Mouse (Mus musculus) cerebellum, adult 8-10 months (tissue): ENCODE measurements around the gene Iqcf4.
"Not testable (repeated sequence)": the region's sequence is repeated elsewhere in the genome, so short reads cannot be mapped to it uniquely, and the experiment has no call there.

Experiments used
- DNase-seq: peaks from one replicate; pipeline ENCODE4 v3.0.0; 2022

The Iqcf4 gene

DNA sequence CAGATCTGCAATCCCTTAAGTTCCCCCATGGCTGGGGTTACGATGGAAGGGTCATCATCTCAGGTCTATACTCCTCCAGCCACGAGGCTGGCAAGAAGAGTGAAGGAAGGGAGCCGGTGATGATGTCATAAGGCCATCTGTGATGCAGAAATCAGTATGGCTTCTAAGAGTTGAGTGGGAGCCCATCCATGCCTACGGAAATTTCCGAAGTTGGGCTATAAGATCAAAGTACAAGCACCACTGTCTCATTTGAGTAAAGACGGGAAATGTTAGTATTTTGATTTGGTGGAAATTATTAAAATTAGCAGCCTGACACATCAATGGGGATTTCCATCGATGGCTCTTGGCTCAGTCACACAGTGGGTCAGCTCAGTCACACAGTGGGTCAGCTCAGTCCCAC is at the start of gene Iqcf4:
Iqcf4 (minus strand) TSS at position 101 of the 400 bp plus-strand sequence.
- DNase-seq: no peak

- no peak for DNase-seq
Observed at GRCm38 (mm10) chr9:106617496-106617895, 46.7 kb upstream of the Iqcf4 start.

DNA sequence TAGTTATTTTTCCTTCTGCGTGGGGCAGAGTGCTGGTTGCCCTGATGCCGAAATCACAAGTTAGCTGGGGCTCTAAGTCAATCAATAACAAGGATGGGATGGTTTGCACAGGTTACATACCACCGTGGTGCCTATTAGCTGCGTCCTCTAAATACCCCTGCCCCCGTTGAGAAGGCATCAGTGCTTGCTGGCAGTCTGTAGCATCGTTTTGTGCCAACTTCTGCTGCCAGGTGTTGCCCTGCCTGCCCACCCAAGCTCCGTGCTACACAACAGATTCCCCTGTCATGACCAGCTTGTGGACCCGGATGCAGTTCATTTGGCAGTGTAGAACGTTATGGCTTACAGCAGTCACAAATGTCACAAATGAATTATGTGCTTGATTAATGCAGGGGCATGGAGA is 45.5 kb upstream of the Iqcf4 start:
- no peak for DNase-seq

GRCm38 (mm10) chr9:106614616-106615015 is 43.8 kb upstream of the Iqcf4 start:
- no peak for DNase-seq

GRCm38 (mm10) chr9:106613951-106614350 is 43.2 kb upstream of the Iqcf4 start:
- DNase-seq: no peak

DNA sequence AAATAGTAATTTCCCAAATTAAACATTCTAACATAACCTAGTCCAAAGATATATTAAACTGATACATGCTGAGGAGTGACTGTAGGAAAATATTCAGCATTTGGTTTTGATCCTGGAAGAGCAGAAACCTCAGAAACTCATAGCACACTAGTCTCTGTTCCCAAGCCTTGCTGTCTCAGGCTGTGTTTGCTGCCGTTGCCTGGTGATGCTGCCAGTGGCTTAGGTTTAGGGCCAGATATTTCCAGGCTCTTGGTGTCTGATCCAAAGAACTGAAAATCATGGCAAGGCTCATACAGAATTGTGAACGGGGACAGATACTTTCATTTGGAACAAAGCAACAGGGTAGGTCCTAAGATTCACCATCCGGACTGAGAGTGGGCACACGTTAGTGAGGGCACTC is 39.9 kb upstream of the Iqcf4 start:
- DNase-seq: no peak

- DNase-seq: peak; percentile 26
Observed at GRCm38 (mm10) chr9:106600546-106600945, 29.8 kb upstream of the Iqcf4 start.

DNA sequence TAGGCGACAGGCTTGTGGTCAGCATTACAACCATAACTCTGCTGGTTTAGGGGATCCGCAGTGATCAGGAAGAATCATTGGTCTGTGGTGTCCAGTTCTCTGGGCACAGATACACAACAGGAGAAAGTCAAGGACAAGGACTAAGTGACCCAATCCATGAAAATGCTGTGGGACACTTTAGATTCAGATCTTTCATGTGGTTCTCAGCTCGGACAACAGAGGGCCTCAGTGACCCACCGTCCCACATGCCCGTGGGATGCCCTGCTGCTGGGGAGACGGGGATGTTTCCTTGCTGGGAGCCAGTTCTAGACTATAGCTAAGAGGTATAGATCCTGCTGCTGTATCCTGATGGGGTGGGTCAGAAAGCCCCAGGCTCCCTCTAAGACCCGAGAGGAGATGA is 27.7 kb upstream of the Iqcf4 start:
- no peak for DNase-seq

GRCm38 (mm10) chr9:106595836-106596235 is 25.0 kb upstream of the Iqcf4 start:
- DNase-seq: no peak

GRCm38 (mm10) chr9:106595402-106595801 is 24.6 kb upstream of the Iqcf4 start:
- DNase-seq: not testable (repeated sequence)

- no peak for DNase-seq
Observed at GRCm38 (mm10) chr9:106592158-106592557, 21.4 kb upstream of the Iqcf4 start.

GRCm38 (mm10) chr9:106582552-106582951 is 11.8 kb upstream of the Iqcf4 start:
- no peak for DNase-seq

DNA sequence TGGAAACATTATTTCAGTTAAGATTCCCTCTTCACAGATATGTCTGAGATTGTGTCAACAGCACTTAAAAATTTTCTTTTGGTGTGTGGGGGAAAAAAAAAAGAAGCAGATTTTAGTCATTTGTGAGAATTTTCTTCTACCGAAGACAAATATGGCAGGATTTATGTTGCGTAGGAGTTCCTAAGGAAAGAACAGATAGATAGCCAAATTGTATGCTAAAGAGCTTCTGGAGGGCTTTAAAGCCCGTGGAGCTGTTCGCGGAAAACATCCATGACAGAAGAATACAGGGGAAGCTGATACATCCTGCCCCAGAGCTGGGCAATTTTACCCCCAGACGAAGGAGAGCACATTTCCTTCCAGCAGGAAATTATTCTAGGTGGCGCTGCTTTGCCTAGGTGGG is 9.2 kb upstream of the Iqcf4 start:
- no peak for DNase-seq

GRCm38 (mm10) chr9:106576112-106576511 is 5.3 kb upstream of the Iqcf4 start:
- DNase-seq: no peak

DNA sequence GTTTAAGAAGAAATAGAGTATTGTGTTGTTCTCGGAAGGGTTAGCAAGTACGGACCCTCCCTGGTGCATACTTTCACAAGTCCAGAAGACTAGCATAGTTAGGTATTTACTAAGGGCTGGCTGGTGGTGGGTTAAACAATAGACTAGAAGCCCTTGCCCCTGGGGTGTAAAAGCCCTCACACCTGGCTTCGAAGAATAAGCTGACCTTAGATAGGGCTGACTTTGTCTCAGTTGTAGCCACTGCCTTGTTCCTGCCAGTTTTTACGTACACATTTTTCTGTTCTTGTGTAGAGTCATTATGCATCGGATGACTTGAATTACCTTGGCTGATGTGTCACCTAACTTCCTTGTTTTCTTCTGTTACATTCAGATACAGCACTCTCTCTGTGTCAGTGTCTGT is 2.6 kb upstream of the Iqcf4 start:
- DNase-seq: no peak

- no peak for DNase-seq
Observed at GRCm38 (mm10) chr9:106572186-106572585, 1.4 kb upstream of the Iqcf4 start.

DNA sequence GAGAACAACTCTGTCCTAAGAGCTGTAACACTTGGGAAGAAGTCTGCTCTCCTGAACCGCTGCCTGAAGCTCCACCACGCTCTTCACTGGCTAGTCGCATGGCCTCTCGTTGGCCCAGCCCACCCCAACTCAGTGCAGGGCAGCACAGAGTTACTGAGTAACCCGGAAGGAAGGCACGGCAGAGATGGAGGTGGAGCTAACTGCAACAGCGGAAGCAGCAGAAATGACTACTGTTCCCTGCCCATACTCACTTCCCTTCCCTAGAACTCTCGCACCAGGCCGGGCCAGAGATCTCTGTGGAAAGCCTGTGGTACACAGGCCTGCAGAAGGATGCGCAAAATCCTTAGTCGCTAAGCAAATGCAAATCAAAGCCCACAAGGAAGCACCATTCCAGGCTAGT is 4.4 kb downstream of the Iqcf4 start:
- DNase-seq: no peak

GRCm38 (mm10) chr9:106564025-106564424 is 6.8 kb downstream of the Iqcf4 start:
- no peak for DNase-seq

DNA sequence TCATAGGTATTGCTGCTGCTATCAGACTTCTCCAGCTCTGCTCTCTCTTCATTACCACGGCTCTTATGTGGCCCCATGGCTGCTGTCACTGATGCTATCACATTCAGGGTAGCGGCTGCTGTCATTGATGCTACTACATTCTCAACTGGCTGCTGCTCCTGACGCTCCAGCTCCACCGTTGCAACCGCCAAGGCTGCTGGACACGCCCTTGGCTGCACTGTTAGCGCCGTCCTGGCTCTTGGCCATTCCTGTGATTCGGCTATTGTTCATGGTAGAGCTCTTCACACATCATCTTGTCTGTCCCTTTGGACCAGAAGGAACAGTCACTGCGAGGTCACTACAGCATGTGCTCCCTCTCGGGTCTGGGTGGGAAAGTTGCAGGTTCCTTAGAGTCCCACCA is 8.5 kb downstream of the Iqcf4 start:
- DNase-seq: no peak

DNA sequence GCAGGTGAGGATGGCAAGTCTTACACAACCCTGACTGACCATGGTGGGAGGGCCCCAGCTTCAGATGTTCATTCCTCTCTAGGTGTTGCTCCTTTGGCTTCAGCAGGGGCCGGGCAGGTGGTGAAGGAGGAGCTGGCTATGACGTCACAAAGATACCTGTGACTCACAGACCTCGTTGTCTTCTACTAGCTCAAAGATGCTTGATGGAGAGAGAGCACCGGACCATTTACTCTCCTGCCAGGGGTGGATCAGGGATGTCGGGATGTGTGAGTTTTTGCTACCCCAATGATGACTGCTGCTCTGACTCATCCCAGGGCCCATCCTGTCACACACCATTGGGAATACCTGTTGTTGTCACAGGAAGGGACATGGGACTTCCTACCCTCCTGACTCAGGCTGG is 9.3 kb downstream of the Iqcf4 start, which contains the start of gene Iqcf3:
Iqcf3 (minus strand) TSS at position 101 of the 400 bp plus-strand sequence.
- DNase-seq: no peak

GRCm38 (mm10) chr9:106534975-106535374 is 35.8 kb downstream of the Iqcf4 start:
- DNase-seq: no peak

- DNase-seq: no peak
Observed at GRCm38 (mm10) chr9:106534296-106534695, 36.5 kb downstream of the Iqcf4 start.

DNA sequence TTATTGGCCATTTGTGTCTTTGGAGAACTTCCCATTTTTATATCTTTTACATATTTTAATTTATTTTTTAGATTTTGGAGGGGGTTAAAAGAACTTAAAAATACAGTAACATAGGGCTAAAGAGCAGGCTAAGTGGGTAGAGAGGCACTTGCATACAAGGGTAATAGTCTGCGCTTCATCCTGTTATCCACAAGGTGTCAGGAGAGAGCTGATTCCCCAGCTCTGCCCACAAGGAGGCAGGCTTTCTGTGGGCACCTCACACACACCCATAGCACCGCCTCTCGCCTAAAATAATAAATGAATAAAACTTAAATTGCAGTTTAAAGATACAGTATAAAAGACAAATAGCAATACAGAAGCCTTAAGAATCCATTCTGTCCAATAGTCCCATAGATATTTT is 39.0 kb downstream of the Iqcf4 start:
- no peak for DNase-seq

DNA sequence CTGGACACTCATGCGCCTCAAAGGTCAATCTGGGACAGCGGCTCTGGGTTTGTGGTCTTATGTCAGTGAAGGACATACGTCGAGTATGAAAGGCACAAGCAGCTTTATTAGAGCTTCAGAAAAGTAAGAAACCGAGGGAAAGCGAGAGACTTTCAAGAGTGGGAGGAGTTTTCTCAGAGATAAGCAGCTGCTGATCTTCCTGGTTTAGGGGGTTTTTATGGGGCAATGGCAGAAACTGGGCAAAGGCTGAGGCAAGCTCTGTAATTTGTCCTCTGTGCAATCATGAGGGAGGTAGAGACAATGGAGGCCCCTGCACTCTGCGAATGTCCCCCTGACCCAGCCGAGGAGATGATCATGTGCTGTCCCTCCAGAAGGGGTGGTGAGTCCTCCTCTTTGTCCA is 50.9 kb downstream of the Iqcf4 start:
- DNase-seq: no peak

- no peak for DNase-seq
Observed at GRCm38 (mm10) chr9:106519433-106519832, 51.4 kb downstream of the Iqcf4 start.
